Mouse (Mus musculus): Measurements from ENCODE around the gene Gm8011. TPM values are rescaled to one million over a fixed set of nuclear protein-coding genes. Genes with fewer than 3 reads are reported as not detected.
"Not testable (repeated sequence)": the region's sequence is repeated elsewhere in the genome, so short reads cannot be mapped to it uniquely, and the experiment has no call there.

The Gm8011 gene
- polyA plus RNA-seq (2014; fragmentation: Nextera tagmentation; extraction: Ambion mirVana): not detected in 2 replicates

- not testable (repeated sequence) for ATAC-seq (ENCODE audit: low read depth); H3K4me1 ChIP-seq (ENCODE audit: control insufficient read depth, insufficient read depth, low read length); H3K27me3 ChIP-seq (ENCODE audit: control insufficient read depth, insufficient read depth, low read length); H3K27ac ChIP-seq (ENCODE audit: low read depth, low read length); H3K9me3 ChIP-seq (ENCODE audit: control insufficient read depth, low read length); H3K36me3 ChIP-seq (ENCODE audit: control insufficient read depth, insufficient read depth, low read length); H3K4me2 ChIP-seq (ENCODE audit: low read depth, low read length); H3K4me3 ChIP-seq (ENCODE audit: low read depth, low read length); H3K9ac ChIP-seq (replicated peaks; ENCODE audit: low read depth, low read length)
- WGBS: 57% methylated on average over 2 of the region's 2 CpGs
Measured at GRCm38 (mm10) chr14:42463581-42463980, at the start of gene Gm8011. Gene Gm8011, plus strand, starts transcription at chr14:42463881.

- not testable (repeated sequence) for H3K9ac ChIP-seq (replicated peaks; ENCODE audit: low read depth, low read length); H3K9me3 ChIP-seq (ENCODE audit: control insufficient read depth, low read length); H3K4me2 ChIP-seq (ENCODE audit: low read depth, low read length); H3K36me3 ChIP-seq (ENCODE audit: control insufficient read depth, insufficient read depth, low read length); H3K27ac ChIP-seq (ENCODE audit: low read depth, low read length); H3K4me3 ChIP-seq (ENCODE audit: low read depth, low read length); ATAC-seq (ENCODE audit: low read depth); H3K27me3 ChIP-seq (ENCODE audit: control insufficient read depth, insufficient read depth, low read length); H3K4me1 ChIP-seq (ENCODE audit: control insufficient read depth, insufficient read depth, low read length)
- 95% methylated on average over 2 of the region's 4 CpGs for WGBS
Measured at GRCm38 (mm10) chr14:42439573-42439972, 24.1 kb upstream of the Gm8011 start, which contains the start of gene Gm8005. Gene Gm8005, minus strand, starts transcription at chr14:42439673.

GRCm38 (mm10) chr14:42502249-42502648 lies 38.6 kb downstream of the Gm8011 start, which contains the start of gene Gm8020:
Gene Gm8020, minus strand, starts transcription at chr14:42502349.
- H3K4me2 ChIP-seq (ENCODE audit: low read depth, low read length); H3K27me3 ChIP-seq (ENCODE audit: control insufficient read depth, insufficient read depth, low read length); H3K36me3 ChIP-seq (ENCODE audit: control insufficient read depth, insufficient read depth, low read length); ATAC-seq (ENCODE audit: low read depth); H3K4me3 ChIP-seq (ENCODE audit: low read depth, low read length); H3K4me1 ChIP-seq (ENCODE audit: control insufficient read depth, insufficient read depth, low read length); H3K9ac ChIP-seq (replicated peaks; ENCODE audit: low read depth, low read length); H3K9me3 ChIP-seq (ENCODE audit: control insufficient read depth, low read length); H3K27ac ChIP-seq (ENCODE audit: low read depth, low read length): not testable (repeated sequence)
- WGBS: 90% methylated on average over 2 of the region's 3 CpGs

Other genes with a start within 250 kb of the Gm8011 start
- gene Gm17026, start 203.8 kb upstream of the Gm8011 start, polyA plus RNA-seq (2014; fragmentation: Nextera tagmentation; extraction: Ambion mirVana): not detected in 2 replicates
- not detected in 2 replicates for gene Gm9611, start 166.5 kb upstream of the Gm8011 start, polyA plus RNA-seq (2014; fragmentation: Nextera tagmentation; extraction: Ambion mirVana)
- not detected in 2 replicates for gene Gm7995, start 153.7 kb upstream of the Gm8011 start, polyA plus RNA-seq (2014; fragmentation: Nextera tagmentation; extraction: Ambion mirVana)
- gene Gm8005, start 24.2 kb upstream of the Gm8011 start, polyA plus RNA-seq (2014; fragmentation: Nextera tagmentation; extraction: Ambion mirVana): not detected in 2 replicates
- not detected in 2 replicates for gene Gm8020, start 38.5 kb downstream of the Gm8011 start, polyA plus RNA-seq (2014; fragmentation: Nextera tagmentation; extraction: Ambion mirVana)
- gene Gm8024, start 60.4 kb downstream of the Gm8011 start, polyA plus RNA-seq (2014; fragmentation: Nextera tagmentation; extraction: Ambion mirVana): not detected in 2 replicates
- not detected in 2 replicates for gene Gm17124, start 136.0 kb downstream of the Gm8011 start, polyA plus RNA-seq (2014; fragmentation: Nextera tagmentation; extraction: Ambion mirVana)
- not detected in 2 replicates for gene Gm3633, start 178.0 kb downstream of the Gm8011 start, polyA plus RNA-seq (2014; fragmentation: Nextera tagmentation; extraction: Ambion mirVana)
- gene Gm10378, start 192.1 kb downstream of the Gm8011 start, polyA plus RNA-seq (2014; fragmentation: Nextera tagmentation; extraction: Ambion mirVana): not detected in 2 replicates

All from neural tube, embryonic 14.5 days (tissue).